Mouse (Mus musculus): ENCODE measurements at regions not wholly inside any gene's neighbourhood (a gene's known extent, or its start where the extent isn't known, plus 50 kb on each side); places are given as distances from the start of the nearest gene placed in this dataset.

GRCm38 (mm10) chr10:38383161-38383560, 438.4 kb downstream of the Rfpl4b start:
- no peak for TF ChIP-seq CTCF (conservative IDR thresholded peaks at IDR 0.05; ENCODE audit: insufficient read depth, insufficient read length, low read depth, low read length)
- TF ChIP-seq POLR2A (IDR thresholded peaks at IDR 0.05; ENCODE audit: low read depth, low read length): no peak

Data from kidney, adult 2 months (tissue).